Mouse (Mus musculus): ENCODE measurements around the gene 6030452D12Rik. TPM values are rescaled to one million over a fixed set of nuclear protein-coding genes. Genes with fewer than 3 reads are reported as not detected.

6030452D12Rik gene
- total RNA-seq, 2 experiments from 2014 or later: not detected

- intact Hi-C loops (cut with DNase I): no loop called here
- no peak for DNase-seq (ENCODE audit: low spot score in 2 of 2)
Observed at GRCm38 (mm10) chr8:106515946-106516479, 15.7 kb downstream of the 6030452D12Rik start.

GRCm38 (mm10) chr8:106516581-106516980 lies 16.3 kb downstream of the 6030452D12Rik start:
- DNase-seq (ENCODE audit: low spot score in 2 of 2): no peak
- intact Hi-C loops (cut with DNase I): no loop called here

- no peak for DNase-seq (ENCODE audit: low spot score in 2 of 2)
- intact Hi-C loops (cut with DNase I): no loop called here
Observed at GRCm38 (mm10) chr8:106518763-106519162, 18.4 kb downstream of the 6030452D12Rik start.

GRCm38 (mm10) chr8:106520578-106520977 lies 20.3 kb downstream of the 6030452D12Rik start:
- intact Hi-C loops (cut with DNase I): no loop called here

GRCm38 (mm10) chr8:106521845-106522244 lies 21.5 kb downstream of the 6030452D12Rik start:
- intact Hi-C loops (cut with DNase I): no loop called here
- DNase-seq (ENCODE audit: low spot score in 2 of 2): no peak

More at GRCm38 (mm10) chr8:106520578-106520977, 20.3 kb downstream of the 6030452D12Rik start:
- no peak for DNase-seq (ENCODE audit: low spot score in 2 of 2)

GRCm38 (mm10) chr8:106526725-106527124 lies 26.4 kb downstream of the 6030452D12Rik start:
- intact Hi-C loops (cut with DNase I): no loop called here
- DNase-seq (ENCODE audit: low spot score in 2 of 2): no peak

- intact Hi-C loops (cut with DNase I): no loop called here
- DNase-seq (ENCODE audit: low spot score in 2 of 2): no peak
Observed at GRCm38 (mm10) chr8:106527241-106528036, 27.1 kb downstream of the 6030452D12Rik start.

GRCm38 (mm10) chr8:106528596-106529249 lies 28.4 kb downstream of the 6030452D12Rik start:
- intact Hi-C loops (cut with DNase I): no loop called here
- DNase-seq (ENCODE audit: low spot score in 2 of 2): no peak

- no peak for DNase-seq (ENCODE audit: low spot score in 2 of 2)
Observed at GRCm38 (mm10) chr8:106529885-106530482, 29.7 kb downstream of the 6030452D12Rik start.

GRCm38 (mm10) chr8:106530566-106530965 lies 30.2 kb downstream of the 6030452D12Rik start:
- no peak for DNase-seq (ENCODE audit: low spot score in 2 of 2)
- intact Hi-C loops (cut with DNase I): loop anchor here (5.0 kb wide), 1 partner anchor 98 kb away; no protein-coding TSS in a partner anchor

More at GRCm38 (mm10) chr8:106529885-106530482, 29.7 kb downstream of the 6030452D12Rik start:
- intact Hi-C loops (cut with DNase I): loop anchor here (5.0 kb wide), 1 partner anchor 98 kb away; no protein-coding TSS in a partner anchor

GRCm38 (mm10) chr8:106533709-106534108 lies 33.4 kb downstream of the 6030452D12Rik start:
- intact Hi-C loops (cut with DNase I): loop anchor here (5.0 kb wide), 1 partner anchor 101 kb away; no protein-coding TSS in a partner anchor

GRCm38 (mm10) chr8:106534449-106534848 lies 34.1 kb downstream of the 6030452D12Rik start:
- intact Hi-C loops (cut with DNase I): loop anchor here (5.0 kb wide), 1 partner anchor 102 kb away; no protein-coding TSS in a partner anchor
- DNase-seq (ENCODE audit: low spot score in 2 of 2): peak in 1 of 2 experiments; percentile 7

More at GRCm38 (mm10) chr8:106533709-106534108, 33.4 kb downstream of the 6030452D12Rik start:
- no peak for DNase-seq (ENCODE audit: low spot score in 2 of 2)

GRCm38 (mm10) chr8:106535448-106535847 lies 35.1 kb downstream of the 6030452D12Rik start:
- DNase-seq (ENCODE audit: low spot score in 2 of 2): no peak
- intact Hi-C loops (cut with DNase I): no loop called here

GRCm38 (mm10) chr8:106539193-106539592 lies 38.9 kb downstream of the 6030452D12Rik start:
- intact Hi-C loops (cut with DNase I): no loop called here
- no peak for DNase-seq (ENCODE audit: low spot score in 2 of 2)

- intact Hi-C loops (cut with DNase I): loop anchor here (10.0 kb wide), 1 partner anchor 296 kb away; no protein-coding TSS in a partner anchor
- DNase-seq (ENCODE audit: low spot score in 2 of 2): no peak
Observed at GRCm38 (mm10) chr8:106541002-106541401, 40.7 kb downstream of the 6030452D12Rik start.

- intact Hi-C loops (cut with DNase I): loop anchor here (10.0 kb wide), 1 partner anchor 298 kb away; no protein-coding TSS in a partner anchor
- no peak for DNase-seq (ENCODE audit: low spot score in 2 of 2)
Observed at GRCm38 (mm10) chr8:106543043-106543442, 42.7 kb downstream of the 6030452D12Rik start.

GRCm38 (mm10) chr8:106545149-106545548 lies 44.8 kb downstream of the 6030452D12Rik start:
- intact Hi-C loops (cut with DNase I): loop anchor here (10.0 kb wide), 1 partner anchor 300 kb away; no protein-coding TSS in a partner anchor
- DNase-seq (ENCODE audit: low spot score in 2 of 2): no peak

- intact Hi-C loops (cut with DNase I): loop anchor here (10.0 kb wide), 1 partner anchor 302 kb away; no protein-coding TSS in a partner anchor
- no peak for DNase-seq (ENCODE audit: low spot score in 2 of 2)
Observed at GRCm38 (mm10) chr8:106546746-106547145, 46.4 kb downstream of the 6030452D12Rik start.

- DNase-seq (ENCODE audit: low spot score in 2 of 2): no peak
- intact Hi-C loops (cut with DNase I): loop anchor here (10.0 kb wide), 1 partner anchor 304 kb away; no protein-coding TSS in a partner anchor
Observed at GRCm38 (mm10) chr8:106548366-106548936, 48.1 kb downstream of the 6030452D12Rik start.
